Mouse (Mus musculus) C2C12 (cell line): ENCODE measurements around the gene Ptprm. TPM values are rescaled to one million over a fixed set of nuclear protein-coding genes. Genes with fewer than 3 reads are reported as not detected.

Source experiments
- H3K27me3 ChIP-seq: one replicate; pipeline ENCODE4 v1.6.1; 2011; ENCODE audit not compliant: control insufficient read depth, insufficient read depth, insufficient read length
- H3K36me3 ChIP-seq: one replicate; pipeline ENCODE4 v1.6.1; 2011; ENCODE audit not compliant: control insufficient read depth, insufficient read depth
- H3K4me3 ChIP-seq: one replicate; pipeline ENCODE4 v1.5.1; 2011; ENCODE audit warnings: mild to moderate bottlenecking, control low read depth; ENCODE audit not compliant: poor library complexity, insufficient read depth, severe bottlenecking
- H3K79me2 ChIP-seq: one replicate; pipeline ENCODE4 v1.6.1; 2011; ENCODE audit not compliant: control insufficient read depth, insufficient read depth
- H3K79me3 ChIP-seq: one replicate; pipeline ENCODE4 v1.6.1; 2011; ENCODE audit warnings: low read depth, control low read depth
- H3ac ChIP-seq: one replicate; pipeline ENCODE3; 2011; ENCODE audit warnings: low read depth; ENCODE audit not compliant: control insufficient read depth, insufficient read length
- CEBPB ChIP-seq: IDR thresholded peaks from one replicate; pipeline ENCODE4 v1.6.1; 2011; ENCODE audit warnings: low read depth, mild to moderate bottlenecking, control low read depth, moderate library complexity
- CTCF ChIP-seq: IDR thresholded peaks from one replicate; pipeline ENCODE4 v1.5.1; 2011; ENCODE audit not compliant: control insufficient read depth, insufficient read depth, insufficient read length
- FOSL1 ChIP-seq: IDR thresholded peaks from one replicate; pipeline ENCODE4 v1.8.0; 2011; ENCODE audit warnings: mild to moderate bottlenecking, low read length; ENCODE audit not compliant: poor library complexity, insufficient read depth, severe bottlenecking
- MAX ChIP-seq: IDR thresholded peaks from one replicate; pipeline ENCODE4 v1.6.1; 2011; ENCODE audit warnings: mild to moderate bottlenecking, control low read depth
- MYOD1 ChIP-seq: IDR thresholded peaks from one replicate; pipeline ENCODE4 v1.6.1; 2011; ENCODE audit warnings: low read depth; ENCODE audit not compliant: control insufficient read depth, insufficient read length
- MYOG ChIP-seq: IDR thresholded peaks from one replicate; pipeline ENCODE4 v1.6.1; 2011; ENCODE audit not compliant: control insufficient read depth, insufficient read length; ENCODE audit errors: extremely low read depth
- USF1 ChIP-seq: IDR thresholded peaks from one replicate; pipeline ENCODE4 v1.6.1; 2011; ENCODE audit warnings: low read depth, mild to moderate bottlenecking, control low read depth, moderate library complexity
- polyA plus RNA-seq: library from polyadenylated mRNA; unstranded; fragments of >200 nt; fragmentation: generic; extraction: Trizol; gene quantifications from one replicate; pipeline ENCODE4 v1.2.1, GENCODE M21; 2012; ENCODE audit warnings: missing spikeins

Ptprm gene
- polyA plus RNA-seq, 1 experiment, result 4.4 TPM

- no peak overlapping the region for H3ac ChIP-seq
- H3K79me2 ChIP-seq, result no peaks in the 10 kb centered on the region
- H3K27me3 ChIP-seq, result no peaks in the 10 kb centered on the region
- no peak overlapping the region for H3K4me3 ChIP-seq
- H3K36me3 ChIP-seq, result no peaks in the 10 kb centered on the region
- no peaks in the 10 kb centered on the region for H3K79me3 ChIP-seq
- no peak for TF ChIP-seq CEBPB
- no peak for TF ChIP-seq MYOG
- no peak for TF ChIP-seq CTCF
- no peak for TF ChIP-seq USF1
- no peak for TF ChIP-seq MAX
- TF ChIP-seq FOSL1, result no peak
- TF ChIP-seq MYOD1, result no peak
Observed at GRCm38 (mm10) chr17:66751746-66752145, 602.5 kb downstream of the Ptprm start.

DNA sequence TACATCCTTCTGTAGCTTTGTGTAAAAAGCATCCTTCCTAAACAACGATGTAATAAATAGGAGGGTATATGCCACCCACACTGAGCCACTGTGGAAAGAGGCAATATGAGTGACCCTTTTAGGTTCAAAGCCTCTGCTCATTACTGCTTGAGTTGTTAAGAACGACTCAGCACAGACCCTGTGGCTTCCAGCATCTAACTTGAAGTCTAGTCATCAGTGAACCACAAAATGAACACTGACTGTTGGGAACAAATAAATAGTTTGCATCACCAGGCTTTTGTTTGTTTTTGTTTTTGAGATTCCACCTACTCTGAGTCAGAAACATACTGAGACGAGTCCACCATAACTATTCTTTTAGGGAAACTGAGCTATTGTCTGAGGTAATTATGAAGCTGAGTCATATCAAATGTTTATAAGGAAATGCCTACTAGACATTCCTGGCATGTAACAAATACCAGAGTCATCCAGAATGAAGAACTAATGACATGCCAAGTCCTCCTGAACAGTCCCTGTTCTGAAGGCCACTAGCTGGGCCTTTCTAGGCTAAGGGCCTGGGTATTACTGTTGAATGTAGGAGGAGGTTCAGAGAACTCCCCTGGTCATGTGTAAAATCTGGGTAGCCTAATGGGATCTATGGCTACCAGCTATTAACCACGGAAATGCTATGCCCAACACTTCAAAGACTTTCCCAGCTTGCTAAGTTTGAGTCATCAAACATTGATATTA lies 603.6 kb downstream of the Ptprm start:
- no peaks in the 10 kb centered on the region for H3K27me3 ChIP-seq
- TF ChIP-seq CTCF (no peak), MYOG (no peak), MAX (peak; percentile 14), FOSL1 (peak; percentile 35), CEBPB (peak; percentile 28), MYOD1 (no peak), USF1 (no peak)
- H3K79me2 ChIP-seq, result no peaks in the 10 kb centered on the region
- no peak overlapping the region for H3K4me3 ChIP-seq
- H3K79me3 ChIP-seq, result no peaks in the 10 kb centered on the region
- H3ac ChIP-seq, result no peak overlapping the region
- no peaks in the 10 kb centered on the region for H3K36me3 ChIP-seq

GRCm38 (mm10) chr17:66749976-66750375 lies 604.3 kb downstream of the Ptprm start:
- Histone ChIP-seq H3K27me3 (no peaks in the 10 kb centered on the region), H3ac (no peak overlapping the region), H3K79me2 (no peaks in the 10 kb centered on the region), H3K36me3 (no peaks in the 10 kb centered on the region), H3K4me3 (no peak overlapping the region), H3K79me3 (no peaks in the 10 kb centered on the region)
- TF ChIP-seq MAX, result no peak
- TF ChIP-seq USF1, result no peak
- TF ChIP-seq CEBPB, result no peak
- TF ChIP-seq CTCF, result no peak

DNA sequence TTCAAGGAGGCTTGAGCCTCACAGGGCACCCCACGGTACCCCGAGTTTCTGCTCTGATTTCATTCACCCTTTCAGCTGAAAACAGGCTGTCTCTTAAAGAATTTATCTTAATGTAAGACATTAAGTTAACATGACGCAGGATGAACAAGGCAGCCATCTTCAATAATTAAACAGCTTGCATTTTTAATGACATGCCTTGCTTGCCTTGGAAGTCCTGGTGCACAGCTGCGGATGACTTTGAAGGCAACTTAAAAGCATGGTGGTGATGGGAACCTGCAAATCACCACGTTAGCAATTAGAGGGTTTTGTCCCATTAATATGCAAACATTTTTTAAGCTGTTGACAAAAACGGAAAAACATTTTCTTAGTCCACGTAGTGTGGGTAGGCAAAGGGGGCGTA lies 607.8 kb downstream of the Ptprm start:
- Histone ChIP-seq H3K27me3 (no peaks in the 10 kb centered on the region), H3K4me3 (no peak overlapping the region), H3K79me2 (no peaks in the 10 kb centered on the region), H3K79me3 (no peaks in the 10 kb centered on the region), H3K36me3 (no peaks in the 10 kb centered on the region), H3ac (no peak overlapping the region)
- TF ChIP-seq CTCF, result no peak
- TF ChIP-seq MYOG, result no peak
- TF ChIP-seq MYOD1, result no peak
- no peak for TF ChIP-seq USF1
- no peak for TF ChIP-seq MAX
- TF ChIP-seq FOSL1, result no peak
- no peak for TF ChIP-seq CEBPB

- H3K79me2 ChIP-seq, result no peaks in the 10 kb centered on the region
- no peak for TF ChIP-seq FOSL1
- no peak for TF ChIP-seq MAX
- no peak for TF ChIP-seq MYOD1
- TF ChIP-seq USF1, result no peak
- TF ChIP-seq CTCF, result no peak
- TF ChIP-seq MYOG, result no peak
- TF ChIP-seq CEBPB, result no peak
Observed at GRCm38 (mm10) chr17:66743321-66743720, 610.9 kb downstream of the Ptprm start.

GRCm38 (mm10) chr17:66738779-66739345 lies 615.4 kb downstream of the Ptprm start:
- no peaks in the 10 kb centered on the region for H3K27me3 ChIP-seq
- H3K4me3 ChIP-seq, result no peak overlapping the region
- no peaks in the 10 kb centered on the region for H3K36me3 ChIP-seq
- H3ac ChIP-seq, result no peak overlapping the region
- H3K79me3 ChIP-seq, result no peaks in the 10 kb centered on the region
- no peaks in the 10 kb centered on the region for H3K79me2 ChIP-seq
- TF ChIP-seq MYOD1, result no peak
- no peak for TF ChIP-seq CEBPB
- TF ChIP-seq FOSL1, result no peak

More at GRCm38 (mm10) chr17:66743321-66743720, 610.9 kb downstream of the Ptprm start:
- H3K27me3 ChIP-seq, result no peaks in the 10 kb centered on the region
- H3ac ChIP-seq, result no peak overlapping the region
- no peak overlapping the region for H3K4me3 ChIP-seq
- H3K36me3 ChIP-seq, result no peaks in the 10 kb centered on the region
- H3K79me3 ChIP-seq, result no peaks in the 10 kb centered on the region
